ENCODE assay signal across 17 mouse cellular contexts in the genomic region with DNA sequence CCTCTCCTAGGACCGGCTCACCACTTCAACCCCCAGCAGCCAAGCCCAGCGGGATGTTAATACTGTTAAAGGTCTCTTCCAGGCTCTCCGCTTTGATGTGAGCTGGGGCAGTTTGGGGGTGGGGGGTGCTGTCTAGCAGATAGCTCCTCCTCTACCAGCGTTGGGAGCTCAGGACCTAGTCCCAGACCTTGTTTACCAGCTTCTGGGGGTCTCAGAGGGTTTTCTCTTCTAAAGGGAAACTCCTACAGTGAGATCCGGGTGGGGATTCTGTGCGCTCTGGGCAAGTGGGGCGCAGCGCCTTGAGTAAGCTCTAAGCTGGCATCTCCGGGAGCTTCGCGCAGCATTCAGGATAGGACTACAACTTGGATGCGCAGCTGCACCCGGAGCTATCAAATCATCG. TPM values are rescaled to one million over a fixed set of nuclear protein-coding genes. Genes with fewer than 3 reads are reported as not detected.
DNase-seq lines count a peak whose midpoint lies in the region; ATAC-seq and TF ChIP-seq lines count a peak whose summit lies in the region.
"Had no signal": no experiment of that assay in that cellular context is flagged by ENCODE, and none has a peak within 500 bp of the region (broad histone marks: within the 10 kb centered on the region; RNA-seq: fewer than 3 reads in every experiment).

No protein-coding gene starts in this region.

- H3K4me2 ChIP-seq in heart, embryonic 16.5 days (ENCODE audit: low read depth, low read length), result no peak overlapping the region
- H3K4me2 ChIP-seq in forebrain, postnatal 0 days (ENCODE audit: low read depth), result peak overlapping the region; percentile 27

- no peak overlapping the region for H3K27ac ChIP-seq in heart, embryonic 16.5 days (ENCODE audit: low read length)
- H3K27ac ChIP-seq in forebrain, postnatal 0 days (ENCODE audit: low read depth, low read length), result no peak overlapping the region
- H3K27ac ChIP-seq: macrophage had no signal

- H3K4me1 ChIP-seq in heart, embryonic 16.5 days (ENCODE audit: control insufficient read depth, insufficient read depth, low read length), result no peaks in the 10 kb centered on the region
- 0 out of 2 replicates have a peak, but pooled peaks cover 3% of the 10 kb centered on the region for H3K4me1 ChIP-seq in forebrain, postnatal 0 days (ENCODE audit: insufficient read depth)

- peaks cover 48% of the 10 kb centered on the region for H3K27me3 ChIP-seq in heart, embryonic 16.5 days (ENCODE audit: control insufficient read depth, insufficient read depth, low read length)
- peaks cover 65% of the 10 kb centered on the region for H3K27me3 ChIP-seq in forebrain, postnatal 0 days (ENCODE audit: insufficient read depth, low read length)

- no peaks in the 10 kb centered on the region for H3K36me3 ChIP-seq in heart, embryonic 16.5 days (ENCODE audit: control insufficient read depth, insufficient read depth)
- no peaks in the 10 kb centered on the region for H3K36me3 ChIP-seq in forebrain, postnatal 0 days (ENCODE audit: insufficient read depth)

- no peak for DNase-seq in heart, adult 18-20 months
- DNase-seq in retina, postnatal 1 day, result peak; percentile 30
- DNase-seq in retina, embryonic 14.5 days (ENCODE audit: low spot score), result no peak
- DNase-seq in forebrain, postnatal 0 days, result no peak
- DNase-seq in layer of hippocampus, adult 9-11 months, result no peak
- DNase-seq in frontal cortex, postnatal 36 days (ENCODE audit: low spot score in 2 of 2), result no peak
- DNase-seq: cerebellum, adult 9-10 months; kidney, postnatal 14 days; left cerebral cortex, postnatal 4 days; liver, postnatal 0 days; right cerebral cortex, postnatal 4 days had no signal

- no peak for ATAC-seq in heart, embryonic 16.5 days (replicated peaks; ENCODE audit: extremely low read depth, insufficient read depth, low FRiP score)
- ATAC-seq in forebrain, postnatal 0 days, result no peak
- ATAC-seq: intestine, embryonic 16.5 days; liver, postnatal 0 days had no signal

- H3K9me3 ChIP-seq in heart, embryonic 16.5 days (replicated peaks; ENCODE audit: control insufficient read depth, low read length), result no peaks in the 10 kb centered on the region
- H3K9me3 ChIP-seq in forebrain, postnatal 0 days (ENCODE audit: low read length), result no peaks in the 10 kb centered on the region

- H3K9ac ChIP-seq in heart, embryonic 16.5 days (ENCODE audit: low read length), result no peak overlapping the region
- H3K9ac ChIP-seq in forebrain, postnatal 0 days, result no peak overlapping the region
- H3K9ac ChIP-seq: liver, postnatal 0 days had no signal

- 7% methylated on average over 14 of the region's 14 CpGs for WGBS in heart, embryonic 16.5 days
- 4% methylated on average over 14 of the region's 14 CpGs for WGBS in forebrain, postnatal 0 days

- peak overlapping the region; percentile 17; the same call in 1 of the 2 replicates for H3K4me3 ChIP-seq in heart, embryonic 16.5 days (ENCODE audit: low read length)
- H3K4me3 ChIP-seq in forebrain, postnatal 0 days (ENCODE audit: low read depth, low read length), result 0 out of 2 replicates have a peak overlapping the region, but pooled peaks have one; percentile 11

- no peak for TF ChIP-seq CTCF in forebrain, postnatal 0 days (IDR thresholded peaks at IDR 0.05; ENCODE audit: low read depth)

RNA-seq across cellular contexts. Expression of a gene that starts 9.7 kb away (rescaled TPM):
- 0.09 and 0.11 TPM in 2 replicates for polyA plus RNA-seq in heart, embryonic 16.5 days (2015; fragmentation: Nextera tagmentation; extraction: Ambion mirVana)
- total RNA-seq in heart, adult 18-20 months (2021), result under 1 TPM; 0.07 to 0.10 TPM
- 9.2 and 11.8 TPM in 2 replicates for total RNA-seq in forebrain, postnatal 0 days (2014; rRNA removed)
- 4.8 and 4.9 TPM in 2 replicates for polyA plus RNA-seq in forebrain, postnatal 0 days (2015; fragmentation: Nextera tagmentation; extraction: Ambion mirVana)
- total RNA-seq: gastrocnemius, adult 8-10 months had no signal
- polyA plus RNA-seq: heart, postnatal 0 days; liver, postnatal 0 days; macrophage; stomach, embryonic 14.5 days had no signal

RNA-seq across cellular contexts. Expression of a gene that starts 37.8 kb away (rescaled TPM):
- 51.5 and 54.6 TPM in 2 replicates for polyA plus RNA-seq in heart, embryonic 16.5 days (2015; fragmentation: Nextera tagmentation; extraction: Ambion mirVana)
- total RNA-seq in heart, adult 18-20 months (2021), result 100 to 1,000 TPM; 383 to 397 TPM
- total RNA-seq in forebrain, postnatal 0 days (2014; rRNA removed), result 42.5 and 51.6 TPM in 2 replicates
- 13.1 and 23.9 TPM in 2 replicates for polyA plus RNA-seq in forebrain, postnatal 0 days (2015; fragmentation: Nextera tagmentation; extraction: Ambion mirVana)
